Mouse (Mus musculus) adrenal gland, postnatal 14 days (tissue): ENCODE measurements around the gene Tagln3. TPM values are rescaled to one million over a fixed set of nuclear protein-coding genes. Genes with fewer than 3 reads are reported as not detected.

ENCODE experiments used
- DNase-seq: peaks from one replicate; pipeline ENCODE4 v3.0.0; 2021; ENCODE audit warnings: mixed read lengths
- total RNA-seq: library from RNA; stranded (reverse); gene quantifications from 2 replicates; pipeline ENCODE4 v1.2.3, GENCODE M21; 2021

Gene Tagln3
- total RNA-seq, 1 experiment from 2014 or later: 4.1 TPM

DNA sequence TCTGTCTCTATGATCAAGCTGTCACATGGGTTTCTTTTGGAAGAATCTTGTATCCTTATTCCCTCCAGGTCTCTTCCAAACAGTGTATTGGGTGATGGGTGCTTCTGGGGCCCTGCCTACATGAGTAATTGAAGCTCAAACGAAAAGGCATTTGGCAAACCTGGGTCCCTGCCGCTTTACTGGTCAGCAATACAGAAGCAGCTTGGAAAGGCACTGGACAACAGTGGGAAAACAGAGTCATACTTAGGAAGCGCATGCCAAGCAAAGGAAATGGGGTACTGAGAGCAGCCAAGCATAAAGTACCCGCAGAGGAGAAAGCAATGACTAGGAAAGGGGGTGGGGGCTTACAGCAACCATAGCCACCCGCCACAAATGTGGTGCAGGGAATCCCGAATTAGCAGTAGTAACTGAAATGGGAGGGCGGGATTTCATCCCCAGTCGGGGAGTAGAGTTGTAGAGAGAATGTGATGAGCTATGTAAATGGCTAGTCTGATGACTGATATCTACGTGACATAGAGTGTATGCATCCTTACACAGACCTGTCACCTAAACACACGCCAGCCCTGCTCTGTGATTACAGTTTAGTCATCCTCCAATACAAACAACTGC is 4.3 kb downstream of the Tagln3 start:
- no peak for DNase-seq

DNA sequence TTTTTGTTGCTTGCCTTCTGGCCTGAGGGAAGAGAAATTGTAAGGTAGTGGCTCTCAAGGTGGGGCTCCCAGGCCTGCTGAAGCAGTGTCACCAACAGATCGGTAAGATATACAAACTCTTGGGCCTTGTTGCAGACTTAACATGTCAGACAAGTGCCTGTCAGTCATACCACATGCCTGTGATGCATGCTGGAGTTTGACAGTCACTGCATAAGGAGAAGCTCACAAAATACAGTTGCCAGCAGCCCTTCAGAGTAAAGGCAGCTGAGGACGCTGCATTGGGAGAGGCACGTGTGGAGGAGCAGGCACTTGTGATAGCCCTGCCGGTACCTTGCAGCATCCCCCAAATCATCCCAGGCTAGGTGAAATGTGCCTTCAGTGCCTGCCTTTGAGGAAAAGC is 6.1 kb downstream of the Tagln3 start:
- no peak for DNase-seq

DNA sequence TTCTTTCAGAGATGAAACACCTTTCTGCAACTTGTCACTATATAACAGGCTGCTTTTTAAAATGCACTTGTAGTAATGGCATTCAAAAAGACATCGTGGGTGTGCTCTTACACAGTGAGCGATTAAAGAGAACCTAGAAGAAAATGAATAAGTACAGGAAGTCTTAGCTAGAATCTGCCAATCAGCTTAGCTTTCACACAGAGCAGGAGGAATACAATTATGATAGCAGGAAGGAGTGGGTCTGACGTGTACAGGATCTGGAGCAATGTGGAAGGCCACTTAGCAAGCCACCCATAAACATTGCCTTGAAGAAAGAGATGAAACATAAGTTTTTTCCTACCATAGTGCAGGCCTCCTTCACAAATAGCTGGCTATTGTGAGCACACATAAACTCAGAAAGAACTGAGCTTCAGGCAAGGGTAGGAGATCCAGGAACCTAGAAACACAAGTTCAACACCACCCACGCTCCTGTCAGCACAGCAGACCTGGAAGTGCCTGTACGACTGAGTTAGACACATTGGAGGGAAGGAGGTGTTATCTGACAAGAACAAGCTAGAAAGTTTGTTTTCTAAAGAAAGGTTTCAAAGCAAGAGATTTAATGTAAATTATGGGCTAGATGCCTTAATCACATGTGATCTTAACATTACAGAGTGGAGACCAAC is 9.8 kb downstream of the Tagln3 start:
- no peak for DNase-seq

DNA sequence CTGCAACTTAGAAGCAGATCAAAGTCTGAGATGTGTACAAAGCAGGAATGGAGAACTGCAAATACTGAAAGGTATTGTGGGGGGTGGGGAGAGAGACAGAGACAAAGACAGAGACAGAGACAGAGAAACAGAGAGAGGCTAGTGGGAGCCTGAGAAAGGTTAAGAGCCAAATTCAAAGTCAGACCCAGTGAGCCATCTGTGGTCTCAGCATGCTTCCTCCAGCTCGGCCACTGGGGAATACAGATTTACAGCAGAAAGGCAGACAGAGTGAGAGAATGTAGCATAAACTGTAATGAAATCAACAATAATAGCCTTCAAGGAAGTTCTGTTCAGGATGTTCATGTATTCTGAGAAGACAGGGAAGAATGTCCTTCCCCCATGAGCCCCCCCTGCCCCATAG is 10.5 kb downstream of the Tagln3 start:
- no peak for DNase-seq

DNA sequence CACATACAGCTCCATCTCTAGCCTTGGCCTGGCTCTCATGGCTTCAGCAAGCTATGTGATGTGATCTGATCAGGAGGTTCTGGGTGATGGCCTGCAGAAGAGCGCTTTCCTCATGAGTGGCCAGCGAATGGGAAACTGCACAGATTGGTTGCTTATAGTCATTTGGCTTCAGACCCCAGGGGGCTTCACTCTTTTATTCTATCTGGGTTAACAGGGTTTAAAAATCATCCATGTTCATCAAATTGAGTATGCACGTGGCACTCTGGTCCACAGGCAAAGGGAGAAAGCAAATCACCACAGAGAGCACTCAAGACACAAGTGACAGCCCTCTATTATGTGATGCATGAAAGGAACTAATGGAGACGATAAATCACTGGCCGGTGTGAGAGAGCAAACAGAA is 11.1 kb downstream of the Tagln3 start:
- no peak for DNase-seq

DNA sequence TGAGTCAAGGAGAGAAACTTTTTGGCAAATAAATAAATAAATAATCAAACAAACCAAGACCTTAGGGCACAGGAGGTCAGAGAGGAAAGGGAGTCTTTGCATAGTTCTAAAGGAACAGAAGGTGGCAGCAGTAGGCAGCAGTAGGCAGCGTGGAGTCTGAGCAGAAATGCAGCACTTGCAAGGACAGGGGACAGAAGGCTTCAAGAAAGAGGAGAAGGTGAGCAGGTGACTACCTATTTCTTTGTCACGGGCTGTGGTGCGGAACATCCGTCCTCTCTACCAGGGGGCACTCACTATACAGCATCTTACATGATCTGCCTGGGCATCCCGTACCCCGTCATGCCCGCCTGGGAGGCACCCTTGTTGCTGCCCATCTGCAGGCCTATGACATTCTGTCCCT is 13.1 kb downstream of the Tagln3 start:
- DNase-seq: no peak

DNA sequence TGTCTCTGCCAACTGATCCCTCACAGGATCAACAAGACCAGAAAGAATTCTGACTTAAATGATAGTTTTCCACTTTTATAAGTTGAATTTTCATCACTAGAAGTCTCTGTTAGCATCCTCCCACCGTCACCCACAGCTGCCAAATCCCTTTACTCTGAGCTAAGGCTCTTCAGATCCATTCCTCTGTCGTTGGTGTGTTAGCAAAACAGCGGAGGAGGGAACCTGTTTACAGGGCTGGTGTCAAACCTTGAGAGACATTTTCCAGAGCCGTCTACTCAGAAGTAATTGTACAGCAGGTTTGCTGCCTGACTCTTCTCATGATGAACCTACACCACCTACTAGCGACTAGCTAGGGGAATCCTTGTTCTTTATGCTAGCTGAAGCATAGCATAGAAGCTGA is 25.1 kb downstream of the Tagln3 start:
- DNase-seq: no peak

DNA sequence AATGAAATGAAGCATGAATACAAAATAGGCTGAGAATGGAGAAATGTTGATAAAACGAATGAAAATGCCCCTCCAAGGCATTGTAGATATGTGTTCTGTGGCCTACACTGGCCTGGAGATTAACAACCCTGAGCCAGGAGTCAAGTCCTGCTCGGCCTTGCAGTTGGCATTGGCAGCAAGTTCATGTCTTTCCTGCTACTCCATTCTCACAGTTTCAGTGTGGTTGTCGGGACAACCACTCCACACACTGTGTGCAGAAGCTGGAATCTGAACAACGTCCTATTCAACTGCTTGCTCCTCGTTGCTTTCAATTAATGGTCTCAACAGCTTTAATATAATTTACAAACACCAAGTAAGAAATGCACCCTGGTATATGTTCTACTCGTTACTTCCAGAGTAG is 26.4 kb downstream of the Tagln3 start:
- no peak for DNase-seq

DNA sequence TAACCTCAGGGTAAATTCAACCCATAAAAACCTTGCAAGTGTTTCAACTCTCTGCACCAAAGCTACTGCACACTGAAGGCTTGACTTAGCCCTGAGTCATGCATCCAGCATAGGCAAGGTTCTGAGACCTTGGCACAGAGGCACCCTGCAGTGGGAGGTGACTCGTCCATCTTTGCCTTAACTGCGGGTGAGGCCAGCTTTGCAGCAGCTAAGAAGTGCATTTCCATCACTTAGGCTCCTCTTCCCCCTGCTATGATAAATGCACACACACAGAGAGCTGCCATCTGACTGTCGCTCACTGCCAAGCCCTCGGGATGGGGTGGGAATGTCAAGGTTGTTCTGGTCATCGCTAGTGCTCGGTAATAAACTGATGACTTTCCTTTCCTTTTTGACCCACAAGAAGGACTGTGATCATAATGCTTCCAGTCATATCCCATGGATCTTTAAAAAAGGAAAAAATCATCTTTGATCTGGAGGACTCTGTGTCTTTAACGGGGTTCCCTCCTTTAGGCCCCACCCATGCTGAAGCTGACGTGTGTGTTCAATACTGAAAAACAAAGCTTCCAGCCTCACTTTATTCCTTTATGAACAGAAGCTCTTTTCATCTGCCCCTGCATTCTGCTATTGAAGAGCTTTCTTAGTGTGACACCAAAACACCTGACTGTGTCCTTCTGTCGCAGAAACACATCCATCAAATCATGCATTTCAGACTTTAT is 28.8 kb downstream of the Tagln3 start:
- peak; percentile 65 for DNase-seq

DNA sequence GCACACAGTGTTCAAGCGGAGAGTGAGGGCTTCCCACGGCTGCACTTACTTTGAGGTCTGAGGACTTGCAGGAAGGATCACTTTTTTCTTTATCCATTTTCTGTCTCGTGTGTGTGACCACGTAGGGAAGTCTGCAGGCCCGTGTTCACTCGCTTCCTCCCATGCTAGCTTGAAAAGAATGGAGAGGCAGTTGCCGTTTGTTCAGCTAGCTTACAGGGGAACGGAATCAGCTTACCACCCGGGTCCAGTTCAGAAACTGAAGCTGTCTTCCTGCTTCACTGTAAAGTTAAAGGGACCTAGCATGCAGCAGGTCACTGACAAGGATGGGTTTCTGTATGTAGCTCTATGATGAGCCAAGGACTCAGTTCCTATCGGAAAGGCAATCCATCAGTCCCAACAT is 30.9 kb downstream of the Tagln3 start, which contains the start of gene Tmprss7:
TSS of gene Tmprss7 (minus strand) at position 101 of the 400 bp plus-strand sequence.
- no peak for DNase-seq

DNA sequence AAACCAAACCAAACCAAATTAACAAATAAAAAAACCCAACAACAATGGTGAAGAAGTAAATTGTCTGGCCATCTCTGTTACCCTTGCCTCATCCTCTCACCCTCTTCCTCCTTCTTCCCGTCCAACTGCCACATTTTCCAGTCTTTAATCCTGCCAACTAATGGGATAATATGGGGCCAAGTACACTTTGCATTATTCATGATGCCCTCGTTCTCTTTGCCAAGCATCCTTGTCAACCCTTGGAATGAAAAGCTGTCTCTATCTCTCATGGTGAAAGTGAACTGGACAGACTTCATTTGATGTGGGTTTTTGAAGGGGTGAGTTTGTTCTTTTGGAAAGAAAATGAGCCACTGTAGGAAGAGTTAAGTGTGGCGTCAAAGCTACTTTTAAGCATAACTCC is 31.6 kb downstream of the Tagln3 start:
- no peak for DNase-seq

DNA sequence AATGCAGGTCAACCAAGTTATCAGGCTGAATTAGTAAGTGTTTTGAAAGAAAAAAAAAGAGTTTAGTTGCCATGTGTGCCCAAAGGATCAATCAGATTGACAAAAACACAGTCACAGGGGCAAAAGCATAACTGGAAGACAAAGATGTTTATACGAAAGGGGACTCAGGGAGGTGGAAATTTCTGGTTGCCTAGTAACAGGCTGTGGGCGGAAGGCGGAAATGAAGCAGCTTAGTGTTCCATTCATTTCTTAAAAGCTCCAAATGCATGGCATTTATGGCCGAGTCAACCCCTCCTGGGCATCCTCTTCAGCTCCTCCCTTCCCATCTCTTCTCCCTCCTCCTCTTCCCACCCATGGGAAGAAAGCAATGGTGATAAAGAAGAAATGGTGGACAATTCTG is 34.2 kb downstream of the Tagln3 start:
- no peak for DNase-seq

DNA sequence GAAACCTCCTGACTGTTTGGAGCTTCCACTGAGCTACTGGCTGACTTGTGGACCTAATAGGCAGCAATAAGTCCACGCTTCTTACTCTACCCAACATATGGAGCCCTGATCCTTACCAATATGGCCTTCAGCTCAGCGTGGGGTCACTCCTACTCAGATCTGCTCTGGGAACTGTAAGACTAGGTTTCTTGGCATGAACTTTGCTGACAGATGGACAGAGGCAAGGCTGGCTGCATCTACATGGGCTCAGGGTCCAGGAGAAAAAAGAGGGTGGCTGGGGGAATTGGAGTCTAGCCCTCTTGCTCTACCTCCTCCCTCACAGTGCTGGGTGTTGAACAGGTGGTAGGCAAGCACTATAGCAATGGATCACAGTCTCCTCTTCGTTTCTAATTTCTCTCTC is 37.6 kb downstream of the Tagln3 start:
- no peak for DNase-seq

DNA sequence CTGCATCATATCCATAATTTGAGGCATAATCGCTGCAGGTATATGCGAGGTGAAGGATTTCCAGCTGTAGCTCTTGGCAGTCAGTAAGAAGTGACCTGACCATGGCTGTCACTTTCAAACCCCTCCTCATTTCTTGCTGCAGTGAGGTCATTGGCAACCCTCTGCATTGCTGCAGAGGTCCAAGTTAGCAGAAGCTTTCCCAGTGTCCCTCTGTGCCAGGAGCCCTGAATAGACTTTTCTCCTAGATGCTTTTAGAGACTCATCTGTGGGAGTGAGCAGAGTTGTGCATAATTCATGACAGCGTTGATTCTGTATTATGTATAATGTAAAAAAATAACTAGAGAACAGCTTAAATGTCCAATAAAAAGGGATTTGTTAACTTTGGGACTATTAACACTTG is 39.1 kb downstream of the Tagln3 start:
- no peak for DNase-seq

DNA sequence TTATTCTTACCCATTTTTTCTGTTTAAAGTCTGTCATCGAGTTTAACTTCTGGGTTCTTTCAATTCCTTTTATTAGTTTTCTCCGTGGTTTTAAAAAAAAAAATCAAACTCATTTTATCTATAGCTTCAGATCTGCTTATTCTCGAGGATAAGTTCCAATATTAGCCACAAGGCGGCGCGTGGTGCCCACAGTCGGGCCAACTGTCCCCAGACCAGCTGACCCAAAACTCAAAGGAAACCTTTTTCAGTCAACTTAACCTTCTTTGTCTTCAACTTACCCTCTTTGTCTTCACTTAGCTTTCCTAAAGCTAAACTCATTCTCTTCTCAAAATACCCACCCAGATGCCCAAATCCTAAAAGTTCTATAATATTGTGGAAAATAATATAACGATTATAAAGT is 39.6 kb downstream of the Tagln3 start:
- peak; percentile 85 for DNase-seq

DNA sequence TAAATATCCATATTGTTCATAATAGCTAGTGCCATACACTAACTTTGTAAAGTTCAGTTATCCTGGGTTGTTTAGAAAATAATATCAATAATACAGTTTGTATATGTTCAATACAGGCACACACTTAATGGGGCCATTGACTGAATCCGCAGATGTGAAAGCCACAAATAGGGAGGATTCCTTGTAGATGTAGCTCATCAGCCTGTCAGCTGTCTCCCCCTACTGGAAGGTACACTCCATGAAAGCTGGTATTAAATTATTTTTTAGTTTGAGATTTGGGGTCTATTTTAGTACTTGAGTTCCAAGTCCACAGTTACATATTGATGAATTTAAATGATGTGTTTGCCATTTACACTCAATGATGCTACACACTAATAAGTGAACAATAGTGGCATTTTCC is 47.9 kb downstream of the Tagln3 start:
- peak; percentile 34 for DNase-seq

DNA sequence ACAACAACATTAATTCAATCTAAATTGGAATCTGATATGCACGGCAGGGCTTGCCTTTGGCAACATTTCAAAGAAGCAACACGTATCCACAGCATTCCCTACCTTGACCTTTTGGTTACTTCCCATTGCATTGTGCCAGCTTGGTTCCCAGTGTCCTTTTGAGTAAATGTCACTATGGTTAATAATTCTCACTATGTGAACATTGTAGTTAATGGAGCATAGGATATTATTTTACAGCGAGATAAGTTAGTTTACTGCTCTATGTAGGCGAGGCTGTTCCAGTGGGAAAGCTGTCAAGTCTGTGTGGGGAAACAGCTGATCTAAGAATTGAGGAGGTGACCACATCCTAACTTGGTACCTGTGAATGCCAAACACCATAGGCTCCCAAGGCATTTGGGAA is 54.4 kb downstream of the Tagln3 start:
- peak; percentile 37 for DNase-seq

DNA sequence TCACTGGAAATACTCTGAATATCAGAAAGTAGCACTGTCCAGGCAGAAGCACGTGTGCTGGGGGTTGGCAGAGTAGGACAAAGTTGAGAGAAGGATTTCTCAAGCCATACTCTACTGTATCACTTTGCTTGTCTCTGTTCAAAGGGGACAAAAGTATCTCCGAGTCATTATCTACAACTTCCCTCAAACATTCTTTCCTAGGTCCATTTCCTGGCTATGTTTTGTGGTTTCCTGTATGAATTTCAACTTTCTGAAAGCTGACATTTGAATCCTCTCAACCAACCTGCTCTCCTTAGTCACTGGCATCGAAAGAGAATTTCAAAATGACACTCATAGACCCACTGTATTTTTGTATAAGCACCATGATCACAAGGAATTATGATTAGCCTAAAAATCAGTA is 56.2 kb downstream of the Tagln3 start:
- no peak for DNase-seq

DNA sequence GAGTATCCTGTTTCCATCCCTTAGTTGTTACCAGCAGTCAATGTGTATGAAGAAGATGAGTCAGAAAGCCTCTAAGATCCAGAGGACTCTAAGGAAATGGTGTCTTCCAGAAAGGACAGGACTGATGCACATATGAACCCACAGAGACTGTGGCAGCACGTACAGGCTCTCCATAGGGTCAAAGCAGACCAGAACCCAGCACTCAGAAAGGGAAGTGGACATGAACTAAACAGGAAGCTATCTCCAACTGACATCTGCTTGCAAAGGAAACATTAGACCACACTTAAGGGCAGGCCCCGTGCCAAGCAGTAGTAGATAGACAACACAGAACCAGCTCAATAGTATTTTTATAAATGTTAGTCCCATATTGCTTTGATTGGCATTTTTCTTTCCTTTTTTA is 58.3 kb downstream of the Tagln3 start:
- DNase-seq: no peak

DNA sequence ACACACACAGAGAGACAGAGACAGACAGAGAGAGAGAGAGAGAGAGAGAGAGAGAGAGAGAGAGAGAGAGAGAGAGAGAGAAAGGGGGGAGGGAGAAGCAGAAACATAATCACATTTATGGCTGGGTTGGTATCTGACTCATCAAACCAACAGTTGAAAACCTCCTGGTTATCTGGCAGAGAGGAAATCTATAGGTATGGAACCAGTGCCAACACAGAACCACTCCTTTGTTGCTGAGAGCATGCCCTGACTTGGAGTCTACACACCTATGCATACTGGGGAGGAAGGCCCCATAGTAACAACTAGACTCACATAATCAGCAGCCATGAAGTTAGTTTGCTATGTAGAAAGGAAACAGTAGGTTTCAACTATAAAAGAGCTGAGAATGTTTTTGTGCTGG is 62.0 kb downstream of the Tagln3 start:
- no peak for DNase-seq
